Mouse (Mus musculus) myocyte (in vitro differentiated cells): ENCODE measurements around the gene 2900011O08Rik.

Experiments used
- MAX ChIP-seq: IDR thresholded peaks from one replicate; pipeline ENCODE4 v1.6.1; 2011; ENCODE audit warnings: low read depth, mild to moderate bottlenecking, control low read depth
- POLR2A ChIP-seq: IDR thresholded peaks from one replicate; pipeline ENCODE4 v1.6.1; 2011; ENCODE audit warnings: low read depth, mild to moderate bottlenecking, control low read depth, moderate library complexity; ENCODE audit not compliant: insufficient read length
- TCF12 ChIP-seq: IDR thresholded peaks from one replicate; pipeline ENCODE4 v1.6.1; 2011; ENCODE audit warnings: mild to moderate bottlenecking, control low read depth; ENCODE audit not compliant: poor library complexity, insufficient read depth, severe bottlenecking

GRCm38 (mm10) chr16:13945153-13945552, 41.3 kb upstream of the 2900011O08Rik start:
- TF ChIP-seq POLR2A (no peak), MAX (no peak), TCF12 (no peak)
